Mouse (Mus musculus) lung, postnatal 14 days (tissue): Measurements from ENCODE around the gene P2rx4.
"Not testable (repeated sequence)": the region's sequence is repeated elsewhere in the genome, so short reads cannot be mapped to it uniquely, and the experiment has no call there.

Source experiments
- DNase-seq: peaks from one replicate; pipeline ENCODE4 v3.0.0; 2021

P2rx4 gene

GRCm38 (mm10) chr5:122707276-122708181 is at the start of gene P2rx4:
TSS of gene P2rx4 (plus strand) at chr5:122707544.
- peak; percentile 82 for DNase-seq

- no peak for DNase-seq
Measured at GRCm38 (mm10) chr5:122662501-122662900, 44.8 kb upstream of the P2rx4 start.

- no peak for DNase-seq
Measured at GRCm38 (mm10) chr5:122665036-122665435, 42.3 kb upstream of the P2rx4 start.

GRCm38 (mm10) chr5:122668981-122669897 is 38.1 kb upstream of the P2rx4 start:
- no peak for DNase-seq

GRCm38 (mm10) chr5:122671641-122672040 is 35.7 kb upstream of the P2rx4 start:
- not testable (repeated sequence) for DNase-seq

GRCm38 (mm10) chr5:122672298-122672697 is 35.0 kb upstream of the P2rx4 start:
- no peak for DNase-seq

- no peak for DNase-seq
Measured at GRCm38 (mm10) chr5:122676002-122676401, 31.3 kb upstream of the P2rx4 start.

DNA sequence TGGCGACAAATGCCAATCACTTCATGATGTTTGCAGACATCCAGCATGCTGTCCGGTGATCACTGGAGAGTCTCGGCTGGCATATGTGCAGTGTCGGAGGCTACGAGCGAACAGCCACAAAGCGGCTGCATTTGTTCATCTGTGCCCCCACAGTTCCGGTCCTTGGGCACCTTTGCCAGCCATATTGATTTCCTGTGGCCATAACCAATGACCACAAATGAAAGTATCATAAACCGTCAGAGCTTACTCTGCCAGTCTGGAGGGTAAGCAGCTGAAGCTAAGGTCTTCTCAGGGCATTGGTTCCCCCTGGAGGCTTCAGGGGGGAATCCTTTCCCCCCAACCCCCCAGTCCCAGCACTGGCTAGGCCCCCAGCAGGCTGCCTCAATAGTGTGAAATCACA is 29.4 kb upstream of the P2rx4 start:
- DNase-seq: no peak

- DNase-seq: no peak
Measured at GRCm38 (mm10) chr5:122679881-122680280, 27.5 kb upstream of the P2rx4 start.

DNA sequence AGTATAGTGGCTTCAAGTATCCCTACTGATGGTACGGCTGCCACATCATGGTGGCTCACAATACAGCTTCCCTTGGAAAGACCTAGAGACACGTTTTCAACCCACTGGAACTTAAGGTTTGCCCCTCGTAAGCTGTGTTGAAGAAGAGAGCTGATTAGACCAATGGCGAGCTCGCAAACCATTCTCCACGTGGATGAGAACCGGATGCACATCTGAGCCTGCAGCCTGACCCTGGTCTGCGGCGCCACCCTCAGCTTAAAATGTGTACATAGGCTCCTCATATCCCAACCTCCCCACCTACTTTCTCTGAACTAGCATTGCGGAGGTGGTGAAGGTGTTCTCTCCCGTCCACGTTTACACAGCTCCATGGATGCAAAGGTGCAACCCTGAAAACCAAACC is 26.1 kb upstream of the P2rx4 start:
- no peak for DNase-seq

DNA sequence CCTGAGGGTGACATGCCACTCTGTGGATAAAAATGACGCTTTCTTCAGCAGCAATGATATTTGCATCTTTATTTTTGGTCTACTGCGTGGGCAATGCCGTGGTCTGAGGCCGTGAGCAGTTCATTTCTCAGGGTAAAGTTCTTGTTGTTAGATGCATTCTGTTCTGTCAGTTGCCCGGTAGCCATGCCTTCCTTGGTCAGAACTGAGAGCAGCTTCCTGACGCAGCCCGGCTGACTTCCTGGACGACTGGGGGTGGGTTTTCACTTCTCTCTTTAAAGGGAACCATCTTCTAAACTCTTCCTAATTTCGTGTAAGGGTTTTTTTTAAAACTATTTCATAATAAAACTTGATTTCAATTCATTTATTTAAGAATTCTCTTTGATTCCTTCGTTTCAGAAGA is 23.4 kb upstream of the P2rx4 start:
- DNase-seq: no peak

- DNase-seq: no peak
Measured at GRCm38 (mm10) chr5:122687391-122687790, 20.0 kb upstream of the P2rx4 start.

DNA sequence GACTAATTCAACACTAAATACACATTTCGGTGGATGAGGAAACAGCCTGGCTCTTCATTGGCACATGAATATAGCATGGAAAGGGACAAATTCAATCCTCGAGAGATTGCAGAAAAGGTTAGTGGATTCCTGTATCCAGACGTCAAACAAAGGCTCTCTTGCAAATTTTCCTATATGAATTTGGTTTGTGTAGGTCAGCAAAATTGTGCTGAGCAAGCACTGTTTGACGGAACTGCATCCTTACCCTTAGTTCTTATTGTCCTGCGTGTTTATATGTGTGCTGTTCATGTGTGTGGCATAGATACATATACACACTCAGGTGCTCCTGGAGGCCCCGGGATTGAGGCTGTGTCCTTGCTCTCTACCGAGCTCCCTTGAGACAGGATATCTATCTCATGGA is 18.2 kb upstream of the P2rx4 start:
- no peak for DNase-seq

GRCm38 (mm10) chr5:122690486-122690885 is 16.9 kb upstream of the P2rx4 start:
- DNase-seq: no peak

GRCm38 (mm10) chr5:122693431-122694207 is 13.7 kb upstream of the P2rx4 start:
- DNase-seq: peak; percentile 24

DNA sequence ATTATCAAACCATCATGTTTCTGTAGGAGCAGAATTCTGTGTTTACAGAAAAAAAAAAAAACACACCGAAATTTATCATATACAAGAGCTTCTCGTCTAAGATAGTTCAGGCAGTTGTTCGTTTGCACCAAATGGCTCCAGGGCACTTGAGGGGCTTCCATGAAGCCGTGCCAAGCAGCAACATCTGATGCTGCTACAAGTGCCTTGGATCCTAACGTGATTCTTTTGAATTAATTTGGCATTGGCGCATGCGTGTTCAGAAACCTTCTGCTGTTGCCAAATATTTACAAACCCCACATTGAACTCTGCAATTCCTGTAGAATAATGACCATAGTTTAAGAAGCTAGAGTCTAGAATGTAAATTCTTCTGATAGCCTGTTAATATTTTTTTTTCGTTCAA is 11.8 kb upstream of the P2rx4 start:
- DNase-seq: no peak

DNA sequence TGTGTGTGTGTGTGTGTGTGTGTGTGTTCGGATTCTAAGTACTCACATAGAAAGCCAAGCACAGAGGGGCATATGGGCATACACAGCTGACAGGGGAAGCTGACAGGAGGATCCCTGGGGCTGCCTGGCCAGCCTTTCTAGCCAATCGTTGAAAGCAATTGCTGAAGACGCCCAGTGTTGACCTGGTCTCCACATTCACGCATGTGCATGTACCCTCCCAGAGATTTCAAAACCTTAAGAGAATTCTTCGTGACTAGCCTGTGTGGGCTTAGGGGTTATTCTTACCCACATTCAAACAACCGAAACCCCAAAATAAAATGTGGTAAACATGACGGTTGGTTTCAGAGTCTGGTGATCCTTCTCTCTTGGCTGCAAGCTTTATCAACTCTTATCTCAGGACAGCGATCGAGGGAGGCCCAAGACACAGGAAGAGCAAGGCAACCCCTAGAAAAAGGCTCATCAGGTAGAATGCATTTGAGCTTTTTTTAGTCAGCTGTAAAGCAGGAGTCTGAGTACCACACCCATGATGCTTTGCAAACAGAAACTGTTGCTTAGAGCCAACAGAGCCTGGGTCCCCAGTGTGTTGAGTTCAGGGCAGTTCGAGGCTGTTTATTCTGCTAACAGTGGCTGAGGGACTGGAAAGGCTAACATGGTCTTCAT is 9.2 kb upstream of the P2rx4 start:
- DNase-seq: peak; percentile 19

DNA sequence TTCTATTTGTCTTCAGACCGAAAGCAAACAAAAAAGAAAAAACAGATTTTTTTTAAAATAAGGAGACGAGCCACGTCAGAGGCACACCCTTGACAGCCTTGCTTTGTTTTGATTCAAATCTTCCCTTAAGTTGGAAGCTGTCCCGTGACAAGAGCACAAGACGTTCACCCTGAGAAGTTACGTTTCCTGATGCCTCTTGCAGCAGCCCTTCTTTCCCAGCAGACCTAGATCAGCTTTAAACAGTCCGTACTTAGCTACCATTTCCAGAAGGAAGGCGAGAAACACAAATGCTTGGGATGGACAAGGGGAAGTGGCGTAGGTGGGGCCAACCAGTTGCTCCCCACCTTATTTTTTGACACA is 8.7 kb upstream of the P2rx4 start:
- DNase-seq: no peak

GRCm38 (mm10) chr5:122700109-122700836 is 7.1 kb upstream of the P2rx4 start:
- DNase-seq: no peak

DNA sequence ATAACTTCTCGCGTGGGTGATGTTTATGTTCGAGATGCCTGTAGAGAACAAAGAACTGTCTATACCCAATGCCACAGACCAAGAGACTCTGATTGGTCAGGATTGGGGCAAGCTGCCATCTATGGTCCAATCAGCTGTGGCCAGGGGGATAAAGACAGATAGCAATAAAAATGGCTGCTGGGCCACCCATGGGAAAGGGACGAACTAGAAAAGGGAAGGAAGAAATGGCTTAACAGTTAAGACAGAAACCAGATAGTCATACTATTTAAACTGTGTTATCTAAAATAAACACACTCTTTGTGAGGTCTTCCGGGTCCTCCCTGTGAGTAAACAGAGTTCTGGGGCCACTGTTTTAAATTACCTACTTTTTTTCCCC is 6.5 kb upstream of the P2rx4 start:
- no peak for DNase-seq

GRCm38 (mm10) chr5:122702156-122702555 is 5.2 kb upstream of the P2rx4 start:
- no peak for DNase-seq

- no peak for DNase-seq
Measured at GRCm38 (mm10) chr5:122703574-122703973, 3.8 kb upstream of the P2rx4 start.
